Mouse (Mus musculus): Measurements from ENCODE around the gene Actl7b.

- TF ChIP-seq CTCF (conservative IDR thresholded peaks at IDR 0.05; ENCODE audit: insufficient read depth, insufficient read length, low read depth, low read length) (no peak), POLR2A (IDR thresholded peaks at IDR 0.05; ENCODE audit: low read depth, low read length) (no peak)
Observed at GRCm38 (mm10) chr4:56718573-56719442, 22.4 kb downstream of the Actl7b start.
